Mouse (Mus musculus) CH12.LX (cell line): ENCODE data around the gene Rps11.

ENCODE experiments used
- BHLHE40 ChIP-seq: IDR thresholded peaks from 2 replicates; pipeline ENCODE4 v1.6.1; 2011; ENCODE audit warnings: mild to moderate bottlenecking, low read depth, low read length, improper control_type of control experiment
- CHD1 ChIP-seq: IDR thresholded peaks from 2 replicates; pipeline ENCODE4 v1.6.1; 2012; ENCODE audit warnings: low read depth, low read length, improper control_type of control experiment, inconsistent platforms
- CTCF ChIP-seq, 2 experiments: IDR thresholded peaks in 1 of 2; conservative IDR thresholded peaks in 1 of 2; 2 replicates each; pipeline ENCODE4 v1.5.1; 2011 to 2012; ENCODE audit warnings: low read depth in 2 of 2, low read length in 2 of 2, improper control_type of control experiment in 1 of 2, inconsistent platforms in 1 of 2, mild to moderate bottlenecking in 1 of 2, moderate library complexity in 1 of 2
- E2F4 ChIP-seq: IDR thresholded peaks from 2 replicates; pipeline ENCODE4 v1.6.1; 2011; ENCODE audit warnings: low read depth, low read length, improper control_type of control experiment; ENCODE audit not compliant: insufficient replicate concordance
- ELF1 ChIP-seq: IDR thresholded peaks from 2 replicates; pipeline ENCODE4 v1.6.1; 2014; ENCODE audit warnings: low read depth, mild to moderate bottlenecking, inconsistent platforms, low read length, improper control_type of control experiment
- EP300 ChIP-seq: IDR thresholded peaks from 2 replicates; pipeline ENCODE4 v1.6.1; 2011; ENCODE audit warnings: low read length, improper control_type of control experiment
- HCFC1 ChIP-seq: IDR thresholded peaks from 2 replicates; pipeline ENCODE4 v1.6.1; 2012; ENCODE audit warnings: low read depth, mild to moderate bottlenecking, inconsistent platforms, low read length, improper control_type of control experiment
- MAFK ChIP-seq: IDR thresholded peaks from 2 replicates; pipeline ENCODE4 v1.6.1; 2011; ENCODE audit warnings: low read length, improper control_type of control experiment; ENCODE audit not compliant: insufficient replicate concordance
- MXI1 ChIP-seq: IDR thresholded peaks from 2 replicates; pipeline ENCODE4 v1.6.1; 2011; ENCODE audit warnings: mild to moderate bottlenecking, low read depth, low read length, improper control_type of control experiment
- POLR2A ChIP-seq: IDR thresholded peaks from 2 replicates; pipeline ENCODE4 v1.6.1; 2011; ENCODE audit warnings: low read depth, mild to moderate bottlenecking, improper control_type of control experiment, low read length
- ZMIZ1 ChIP-seq: IDR thresholded peaks from 2 replicates; pipeline ENCODE4 v1.6.1; 2012; ENCODE audit warnings: low read depth, mild to moderate bottlenecking, inconsistent platforms, low read length, improper control_type of control experiment
- ZNF384 ChIP-seq: IDR thresholded peaks from 2 replicates; pipeline ENCODE4 v1.6.1; 2012; ENCODE audit warnings: low read depth, low read length, improper control_type of control experiment, inconsistent platforms

DNA sequence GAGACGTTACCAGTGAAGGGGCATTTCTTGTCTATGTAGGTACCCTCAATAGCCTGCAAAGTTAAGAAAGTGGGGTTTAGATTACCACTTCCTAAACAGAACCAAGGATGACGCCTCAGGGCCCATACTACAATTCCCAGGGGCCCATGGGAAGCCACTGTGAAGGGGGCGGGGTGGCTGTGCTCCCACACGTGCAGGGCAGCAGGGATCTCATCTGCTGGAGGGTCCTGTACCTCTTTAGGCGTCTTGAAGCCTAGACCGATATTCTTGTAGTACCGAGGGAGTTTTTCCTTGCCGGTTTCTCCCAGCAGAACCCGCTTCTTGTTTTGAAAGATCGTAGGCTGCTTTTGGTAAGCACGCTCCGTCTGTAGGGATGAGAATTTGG is 1.1 kb downstream of the Rps11 start:
- no peak for TF ChIP-seq E2F4
- no peak for TF ChIP-seq MAFK
- no peak for TF ChIP-seq CTCF (conservative IDR thresholded peaks at IDR 0.05 in 1 of 2, IDR thresholded peaks at IDR 0.05 in 1 of 2; ENCODE audit: low read depth in 2 of 2, low read length in 2 of 2)
- TF ChIP-seq CHD1 = 0 out of 2 replicates have a peak, but pooled peaks have one; percentile 7
- TF ChIP-seq EP300 = no peak
- TF ChIP-seq HCFC1 = peak; percentile 66
- peak; percentile 81 for TF ChIP-seq BHLHE40
- no peak for TF ChIP-seq ZNF384
- peak; percentile 43; the same call in 1 of the 2 replicates for TF ChIP-seq POLR2A
- TF ChIP-seq MXI1 = peak; percentile 88
- no peak for TF ChIP-seq ZMIZ1
- no peak for TF ChIP-seq ELF1
